Mouse (Mus musculus) thymus, postnatal 25 days (tissue): ENCODE results near the gene Cdc14a.

Source experiments
- DNase-seq: peaks from one replicate; pipeline ENCODE4 v3.0.0; 2022

The Cdc14a gene

GRCm38 (mm10) chr3:116263061-116263460 lies 160.8 kb downstream of the Cdc14a start:
- DNase-seq = no peak

GRCm38 (mm10) chr3:116256104-116256503 lies 167.7 kb downstream of the Cdc14a start:
- no peak for DNase-seq

GRCm38 (mm10) chr3:116253077-116253531 lies 170.7 kb downstream of the Cdc14a start, which contains the start of gene Gpr88:
Gene Gpr88 (minus strand): TSS chr3:116253503.
- no peak for DNase-seq

GRCm38 (mm10) chr3:116252255-116253040 lies 171.4 kb downstream of the Cdc14a start:
- no peak for DNase-seq

- no peak for DNase-seq
These were observed 172.2 kb downstream of the Cdc14a start for GRCm38 (mm10) chr3:116251481-116252254.

GRCm38 (mm10) chr3:116249026-116249425 lies 174.8 kb downstream of the Cdc14a start:
- DNase-seq = no peak

GRCm38 (mm10) chr3:116244476-116244875 lies 179.4 kb downstream of the Cdc14a start:
- DNase-seq = no peak

GRCm38 (mm10) chr3:116242685-116243084 lies 181.1 kb downstream of the Cdc14a start:
- DNase-seq = no peak

GRCm38 (mm10) chr3:116237527-116237926 lies 186.3 kb downstream of the Cdc14a start:
- DNase-seq = no peak

- no peak for DNase-seq
These were observed 187.0 kb downstream of the Cdc14a start for GRCm38 (mm10) chr3:116236856-116237255.

GRCm38 (mm10) chr3:116233515-116233914 lies 190.3 kb downstream of the Cdc14a start:
- DNase-seq = no peak

GRCm38 (mm10) chr3:116232763-116233162 lies 191.1 kb downstream of the Cdc14a start:
- DNase-seq = no peak

GRCm38 (mm10) chr3:116229336-116229735 lies 194.5 kb downstream of the Cdc14a start:
- DNase-seq = no peak

- no peak for DNase-seq
These were observed 195.2 kb downstream of the Cdc14a start for GRCm38 (mm10) chr3:116228360-116229245.

- no peak for DNase-seq
These were observed 196.4 kb downstream of the Cdc14a start for GRCm38 (mm10) chr3:116227383-116227782.

GRCm38 (mm10) chr3:116226915-116227314 lies 196.9 kb downstream of the Cdc14a start:
- no peak for DNase-seq
